Mouse (Mus musculus) ES-E14 (cell line): ENCODE results near the gene Itgb7. TPM values are rescaled to one million over a fixed set of nuclear protein-coding genes. Genes with fewer than 3 reads are reported as not detected.

Experiments
- DNase-seq: peaks from one replicate; pipeline ENCODE4 v3.0.0-alpha.2; 2013; ENCODE audit warnings: low read depth, low spot score
- H3K27ac ChIP-seq: 2 replicates; pipeline ENCODE4 v1.5.1; 2012; ENCODE audit warnings: low read depth, mild to moderate bottlenecking, low read length, moderate library complexity, mixed read lengths; ENCODE audit not compliant: poor library complexity, insufficient read depth, severe bottlenecking
- H3K36me3 ChIP-seq: 2 replicates; pipeline ENCODE4 v1.6.1; 2012; ENCODE audit warnings: mild to moderate bottlenecking, low read length, moderate library complexity, mixed read lengths; ENCODE audit not compliant: control insufficient read depth, poor library complexity, insufficient read depth, severe bottlenecking
- H3K4me1 ChIP-seq, 2 experiments: fragments of 150-350 bp in 1 of 2; sonication (generic) in 1 of 2; 2 replicates each; pipeline ENCODE4 v1.6.1; 2012; ENCODE audit warnings: low read length in 2 of 2, mild to moderate bottlenecking in 1 of 2, mixed read lengths in 1 of 2; ENCODE audit not compliant: control insufficient read depth in 2 of 2, insufficient read depth in 2 of 2, poor library complexity in 1 of 2
- H3K4me3 ChIP-seq, 2 experiments: fragments of 150-350 bp in 1 of 2; sonication (generic) in 1 of 2; 2 replicates each; pipeline ENCODE4 v1.5.1; 2012; ENCODE audit warnings: low read length in 2 of 2, low read depth in 1 of 2, mild to moderate bottlenecking in 1 of 2, mixed read lengths in 1 of 2; ENCODE audit not compliant: insufficient read depth in 1 of 2, poor library complexity in 1 of 2, severe bottlenecking in 1 of 2
- H3K9ac ChIP-seq: 2 replicates; pipeline ENCODE4 v1.6.1; 2012; ENCODE audit warnings: low read depth, mild to moderate bottlenecking, low read length, mixed read lengths; ENCODE audit not compliant: poor library complexity, insufficient read depth, severe bottlenecking
- H3K9me3 ChIP-seq: fragments of 150-350 bp; sonication (generic); 2 replicates; pipeline ENCODE4 v1.6.1; 2012; ENCODE audit warnings: low read depth, mild to moderate bottlenecking, low read length; ENCODE audit not compliant: control insufficient read depth, insufficient read depth
- CHD2 ChIP-seq: IDR thresholded peaks from 2 replicates; pipeline ENCODE4 v1.6.1; 2014; ENCODE audit warnings: mild to moderate bottlenecking, low read depth, low read length, inconsistent platforms
- HCFC1 ChIP-seq: IDR thresholded peaks from 2 replicates; pipeline ENCODE4 v1.6.1; 2012; ENCODE audit warnings: low read length, inconsistent platforms, borderline replicate concordance; ENCODE audit not compliant: insufficient read depth
- MAFK ChIP-seq: IDR thresholded peaks from 2 replicates; pipeline ENCODE4 v1.6.1; 2014; ENCODE audit warnings: mild to moderate bottlenecking, low read depth, low read length, inconsistent platforms; ENCODE audit not compliant: insufficient read depth
- ZC3H11A ChIP-seq: IDR thresholded peaks from 2 replicates; pipeline ENCODE4 v1.6.1; 2012; ENCODE audit warnings: low read depth, mild to moderate bottlenecking, inconsistent platforms, low read length, borderline replicate concordance
- ZNF384 ChIP-seq: IDR thresholded peaks from 2 replicates; pipeline ENCODE4 v1.6.1; 2012; ENCODE audit warnings: low read depth, low read length, inconsistent platforms
- in situ Hi-C, 2 experiments: fragments of 600-800 bp; cut with MboI; formaldehyde crosslinking; loops; one replicate each; pipeline ENCODE4 v1.15.1; 2025; ENCODE audit warnings: low sequenced_read_pairs in 2 of 2, inconsistent platforms in 1 of 2; ENCODE audit not compliant: unreplicated experiment in 2 of 2
- total RNA-seq: library from RNA; depleted of rRNA; stranded (reverse); fragments of 300-350 nt; gene quantifications from 2 replicates; pipeline ENCODE4 v1.2.3, GENCODE M21; 2012

Itgb7 gene
- total RNA-seq, 1 experiment, result 34.0 TPM

DNA sequence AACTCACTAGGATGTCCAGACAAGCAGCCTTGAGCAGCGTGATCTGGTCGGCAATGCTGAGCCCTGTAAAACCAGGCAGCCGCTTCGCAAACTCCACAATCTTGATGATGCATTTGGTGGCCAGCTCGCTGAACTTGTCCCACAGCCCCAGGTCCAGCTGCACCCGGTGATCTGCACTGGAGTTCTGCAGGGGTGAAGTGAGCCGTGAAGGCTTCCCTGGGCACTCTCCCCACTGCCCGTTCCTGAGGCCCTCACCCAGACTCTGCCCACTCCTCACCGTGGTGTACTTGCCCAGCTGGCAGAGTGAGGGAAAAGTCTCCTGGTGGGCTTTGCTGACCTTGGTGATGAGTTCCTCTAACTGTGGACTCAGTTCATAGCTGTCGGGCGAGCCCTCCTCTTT is 8.1 kb upstream of the Itgb7 start:
- in situ Hi-C loops, result no loop called here
- Histone ChIP-seq H3K9ac (peak overlapping the region; percentile 60; the same call in 1 of the 2 replicates), H3K4me1 (peaks cover 14 to 25% of the 10 kb centered on the region in 2 experiments), H3K27ac (peak overlapping the region; percentile 98; the same call in 1 of the 2 replicates), H3K36me3 (peaks cover 45% of the 10 kb centered on the region), H3K4me3 (peak overlapping the region in 1 of 2 experiments; percentile 58; a peak in 2 of 4 replicates), H3K9me3 (no peaks in the 10 kb centered on the region)
- TF ChIP-seq ZC3H11A (no peak), ZNF384 (no peak), CHD2 (no peak), MAFK (no peak), HCFC1 (no peak)
- no peak for DNase-seq

DNA sequence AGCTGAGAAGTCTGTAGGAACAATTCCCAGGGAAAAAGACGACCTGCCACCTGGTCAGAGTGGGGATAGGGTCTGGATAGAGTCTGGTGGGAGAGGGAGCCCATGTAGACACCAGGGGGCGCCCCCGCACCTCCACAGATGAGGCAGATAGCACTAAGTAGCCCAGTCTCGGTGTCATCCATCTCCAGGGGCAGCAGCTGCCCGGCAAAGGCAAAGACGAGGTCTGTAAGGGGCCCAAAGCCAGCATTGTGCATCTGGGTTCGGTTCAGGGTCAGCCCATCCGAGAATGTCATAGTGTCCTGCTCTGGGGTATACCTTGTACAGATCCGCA is 7.5 kb upstream of the Itgb7 start:
- DNase-seq, result no peak
- H3K9me3 ChIP-seq, result no peaks in the 10 kb centered on the region
- TF ChIP-seq ZNF384, result no peak
- no peak for TF ChIP-seq MAFK
- no peak for TF ChIP-seq HCFC1
- peak; percentile 75; the same call in 1 of the 2 replicates for TF ChIP-seq ZC3H11A
- no peak for TF ChIP-seq CHD2
- H3K4me1 ChIP-seq, result peaks cover 16 to 31% of the 10 kb centered on the region in 2 experiments
- H3K9ac ChIP-seq, result peak overlapping the region; percentile 60; the same call in 1 of the 2 replicates
- in situ Hi-C loops, result no loop called here
- peak overlapping the region in 1 of 2 experiments; percentile 58; a peak in 2 of 4 replicates for H3K4me3 ChIP-seq
- peak overlapping the region; percentile 98; the same call in 1 of the 2 replicates for H3K27ac ChIP-seq
- H3K36me3 ChIP-seq, result peaks cover 49% of the 10 kb centered on the region

DNA sequence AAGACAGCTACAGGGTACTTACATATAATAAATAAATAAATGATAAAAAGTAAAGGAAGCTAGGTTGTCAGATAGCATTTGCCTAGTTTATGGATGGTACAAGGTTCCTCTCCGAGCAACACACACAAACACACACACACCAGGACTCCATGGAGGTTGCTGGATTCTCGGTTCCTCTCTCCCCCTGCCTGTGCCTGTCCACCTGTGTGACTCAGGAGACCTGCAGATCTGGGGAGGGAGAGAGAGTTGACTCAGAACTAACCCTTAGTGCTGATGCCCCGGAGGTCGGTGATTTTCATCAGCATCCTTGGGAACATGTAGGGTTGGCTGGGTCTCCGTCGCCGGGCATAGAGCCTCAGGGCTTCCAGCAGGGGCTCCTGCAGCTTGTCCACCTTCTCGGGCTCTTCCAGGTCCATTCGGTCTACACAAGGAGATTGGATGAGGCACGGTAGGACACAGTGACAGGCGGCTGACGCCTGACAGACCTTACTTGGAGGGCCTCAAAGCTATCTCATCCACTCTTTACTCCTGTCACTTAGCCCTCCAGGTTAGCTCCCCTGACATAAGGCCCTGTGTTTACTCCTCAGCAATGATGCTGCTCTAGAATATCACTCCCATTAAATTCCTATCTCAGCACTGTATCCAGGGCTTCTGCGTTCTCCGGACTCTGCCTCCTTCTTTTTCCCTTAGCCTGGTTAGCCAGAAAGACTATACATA is 7.0 kb upstream of the Itgb7 start:
- Histone ChIP-seq H3K4me3 (peak overlapping the region in 1 of 2 experiments; percentile 44; a peak in 2 of 4 replicates), H3K36me3 (peaks cover 49% of the 10 kb centered on the region), H3K9me3 (no peaks in the 10 kb centered on the region), H3K9ac (peak overlapping the region; percentile 60; the same call in 1 of the 2 replicates), H3K4me1 (peaks cover 15 to 35% of the 10 kb centered on the region in 2 experiments), H3K27ac (peak overlapping the region; percentile 26; the same call in 1 of the 2 replicates)
- no peak for DNase-seq
- TF ChIP-seq ZC3H11A (no peak), MAFK (no peak), ZNF384 (no peak), CHD2 (no peak), HCFC1 (no peak)
- in situ Hi-C loops, result no loop called here

- TF ChIP-seq CHD2 (no peak), ZNF384 (no peak), HCFC1 (no peak), ZC3H11A (no peak), MAFK (no peak)
- H3K9ac ChIP-seq, result peak overlapping the region; percentile 64; the same call in 1 of the 2 replicates
- DNase-seq, result no peak
- peak overlapping the region; percentile 84 for H3K27ac ChIP-seq
- in situ Hi-C loops, result no loop called here
- H3K4me1 ChIP-seq, result peaks cover 12 to 46% of the 10 kb centered on the region in 2 experiments
- H3K4me3 ChIP-seq, result peak overlapping the region; percentile 51
- H3K36me3 ChIP-seq, result peaks cover 39% of the 10 kb centered on the region
- H3K9me3 ChIP-seq, result no peaks in the 10 kb centered on the region
Observed at GRCm38 (mm10) chr15:102235371-102236027, 3.8 kb upstream of the Itgb7 start.
